Mouse (Mus musculus): ENCODE measurements at regions not wholly inside any gene's neighbourhood (a gene's known extent, or its start where the extent isn't known, plus 50 kb on each side); places are given as distances from the start of the nearest gene placed in this dataset.

- no peaks in the 10 kb centered on the region for H3K4me1 ChIP-seq (replicated peaks; ENCODE audit: insufficient read depth, low read length)
- no peaks in the 10 kb centered on the region for H3K36me3 ChIP-seq (ENCODE audit: insufficient read depth, low read length)
- DNase-seq (ENCODE audit: low spot score) (no peak), ATAC-seq (replicated peaks; ENCODE audit: low FRiP score, low read depth) (no peak)
- no peak for TF ChIP-seq CTCF (IDR thresholded peaks at IDR 0.05; ENCODE audit: low read depth)
- no peaks in the 10 kb centered on the region for H3K27me3 ChIP-seq (ENCODE audit: insufficient read depth, low read length)
- H3K4me2 ChIP-seq (ENCODE audit: low read length) = no peak overlapping the region
- H3K9me3 ChIP-seq (replicated peaks; ENCODE audit: low read length) = no peaks in the 10 kb centered on the region
- H3K9ac ChIP-seq (ENCODE audit: low read depth, low read length) = no peak overlapping the region
- 72% methylated on average over 2 of the region's 2 CpGs for WGBS
- H3K27ac ChIP-seq = no peak overlapping the region
- H3K4me3 ChIP-seq (replicated peaks; ENCODE audit: low read depth, low read length) = no peak overlapping the region
Observed at GRCm38 (mm10) chr3:17325821-17326220, 622.4 kb upstream of the Cypt12 start.

DNA sequence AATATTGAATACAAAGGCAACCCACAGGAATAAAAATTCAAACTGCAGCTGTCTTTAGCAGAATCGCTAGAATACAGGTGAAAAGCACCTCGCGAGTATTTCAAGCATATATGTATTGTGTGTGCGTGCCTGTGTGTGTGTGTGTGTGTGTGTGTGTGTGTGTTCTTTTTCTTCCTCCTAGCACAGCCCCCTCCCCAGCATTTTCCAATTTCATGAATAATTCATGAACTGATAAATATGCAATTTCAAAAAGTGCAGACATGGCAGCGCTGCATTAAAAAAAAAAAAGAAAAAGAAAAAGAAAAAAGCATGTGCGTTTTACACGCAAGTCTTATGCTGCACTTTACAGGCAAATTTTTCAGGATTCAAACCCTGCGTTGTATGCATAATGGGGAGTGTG, 621.9 kb upstream of the Cypt12 start:
- TF ChIP-seq CTCF (IDR thresholded peaks at IDR 0.05; ENCODE audit: low read depth) = no peak
- no peak for DNase-seq (ENCODE audit: low spot score)
- no peak overlapping the region for H3K4me2 ChIP-seq (ENCODE audit: low read length)
- H3K4me3 ChIP-seq (replicated peaks; ENCODE audit: low read depth, low read length) = no peak overlapping the region
- no peaks in the 10 kb centered on the region for H3K4me1 ChIP-seq (replicated peaks; ENCODE audit: insufficient read depth, low read length)
- H3K27me3 ChIP-seq (ENCODE audit: insufficient read depth, low read length) = no peaks in the 10 kb centered on the region
- no peak for ATAC-seq (replicated peaks; ENCODE audit: low FRiP score, low read depth)
- no peak overlapping the region for H3K9ac ChIP-seq (ENCODE audit: low read depth, low read length)
- no peaks in the 10 kb centered on the region for H3K36me3 ChIP-seq (ENCODE audit: insufficient read depth, low read length)
- H3K27ac ChIP-seq = no peak overlapping the region
- 91% methylated on average over 8 of the region's 8 CpGs for WGBS
- no peaks in the 10 kb centered on the region for H3K9me3 ChIP-seq (replicated peaks; ENCODE audit: low read length)

DNA sequence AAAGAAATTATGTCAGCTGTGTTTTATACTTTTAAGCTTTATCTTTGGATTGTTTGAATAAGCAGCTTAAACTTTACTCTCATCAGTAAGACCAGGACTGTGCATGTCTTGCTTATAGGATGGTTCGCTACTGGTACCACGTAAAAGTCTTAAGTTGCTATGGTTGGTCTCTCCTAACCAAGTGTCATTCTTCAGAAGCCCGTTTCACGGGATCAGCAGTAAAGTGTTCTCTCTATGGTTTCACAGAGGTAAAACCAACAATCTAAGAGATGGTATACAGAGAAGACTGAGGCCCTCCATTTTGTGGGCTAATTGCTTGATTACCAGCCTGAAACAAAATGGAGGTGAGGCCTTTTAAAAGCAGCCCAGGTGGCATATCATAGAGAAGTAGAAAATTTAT, 621.4 kb upstream of the Cypt12 start:
- WGBS = 84% methylated on average over 4 of the region's 4 CpGs
- no peak for TF ChIP-seq CTCF (IDR thresholded peaks at IDR 0.05; ENCODE audit: low read depth)
- H3K36me3 ChIP-seq (ENCODE audit: insufficient read depth, low read length) = no peaks in the 10 kb centered on the region
- H3K27ac ChIP-seq = no peak overlapping the region
- ATAC-seq (replicated peaks; ENCODE audit: low FRiP score, low read depth) = no peak
- DNase-seq (ENCODE audit: low spot score) = no peak
- H3K27me3 ChIP-seq (ENCODE audit: insufficient read depth, low read length) = no peaks in the 10 kb centered on the region
- H3K4me3 ChIP-seq (replicated peaks; ENCODE audit: low read depth, low read length) = no peak overlapping the region
- H3K9me3 ChIP-seq (replicated peaks; ENCODE audit: low read length) = no peaks in the 10 kb centered on the region
- no peak overlapping the region for H3K4me2 ChIP-seq (ENCODE audit: low read length)
- H3K4me1 ChIP-seq (replicated peaks; ENCODE audit: insufficient read depth, low read length) = no peaks in the 10 kb centered on the region
- no peak overlapping the region for H3K9ac ChIP-seq (ENCODE audit: low read depth, low read length)

GRCm38 (mm10) chr3:17327706-17328105, 620.5 kb upstream of the Cypt12 start:
- H3K9me3 ChIP-seq (replicated peaks; ENCODE audit: low read length) = no peaks in the 10 kb centered on the region
- no peaks in the 10 kb centered on the region for H3K4me1 ChIP-seq (replicated peaks; ENCODE audit: insufficient read depth, low read length)
- H3K36me3 ChIP-seq (ENCODE audit: insufficient read depth, low read length) = no peaks in the 10 kb centered on the region
- no peak overlapping the region for H3K4me3 ChIP-seq (replicated peaks; ENCODE audit: low read depth, low read length)
- H3K27ac ChIP-seq = no peak overlapping the region
- no peaks in the 10 kb centered on the region for H3K27me3 ChIP-seq (ENCODE audit: insufficient read depth, low read length)
- no peak overlapping the region for H3K9ac ChIP-seq (ENCODE audit: low read depth, low read length)
- no peak overlapping the region for H3K4me2 ChIP-seq (ENCODE audit: low read length)
- DNase-seq (ENCODE audit: low spot score) (no peak), ATAC-seq (replicated peaks; ENCODE audit: low FRiP score, low read depth) (no peak)
- no peak for TF ChIP-seq CTCF (IDR thresholded peaks at IDR 0.05; ENCODE audit: low read depth)
- WGBS = 79% methylated on average over 4 of the region's 4 CpGs

DNA sequence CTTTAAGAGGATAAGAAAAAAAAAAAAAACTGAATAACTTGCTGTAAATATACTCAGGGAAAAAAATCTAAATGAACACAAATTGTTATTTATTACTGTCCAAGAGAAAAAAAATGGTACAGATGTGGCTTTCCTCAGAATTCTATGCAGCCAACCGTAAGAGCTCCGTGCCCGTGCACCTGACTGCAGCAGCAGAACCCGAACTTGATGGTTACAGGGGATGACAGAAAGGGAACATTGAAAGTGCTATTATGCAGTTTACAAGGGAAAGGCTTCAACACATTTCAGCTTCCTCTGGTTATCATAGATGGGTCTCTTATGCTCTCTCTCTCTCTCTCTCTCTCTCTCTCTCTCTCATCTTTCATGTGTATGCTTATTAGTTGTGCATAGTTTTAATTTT, 618.8 kb upstream of the Cypt12 start:
- 82% methylated on average over 4 of the region's 4 CpGs for WGBS
- no peak overlapping the region for H3K27ac ChIP-seq

DNA sequence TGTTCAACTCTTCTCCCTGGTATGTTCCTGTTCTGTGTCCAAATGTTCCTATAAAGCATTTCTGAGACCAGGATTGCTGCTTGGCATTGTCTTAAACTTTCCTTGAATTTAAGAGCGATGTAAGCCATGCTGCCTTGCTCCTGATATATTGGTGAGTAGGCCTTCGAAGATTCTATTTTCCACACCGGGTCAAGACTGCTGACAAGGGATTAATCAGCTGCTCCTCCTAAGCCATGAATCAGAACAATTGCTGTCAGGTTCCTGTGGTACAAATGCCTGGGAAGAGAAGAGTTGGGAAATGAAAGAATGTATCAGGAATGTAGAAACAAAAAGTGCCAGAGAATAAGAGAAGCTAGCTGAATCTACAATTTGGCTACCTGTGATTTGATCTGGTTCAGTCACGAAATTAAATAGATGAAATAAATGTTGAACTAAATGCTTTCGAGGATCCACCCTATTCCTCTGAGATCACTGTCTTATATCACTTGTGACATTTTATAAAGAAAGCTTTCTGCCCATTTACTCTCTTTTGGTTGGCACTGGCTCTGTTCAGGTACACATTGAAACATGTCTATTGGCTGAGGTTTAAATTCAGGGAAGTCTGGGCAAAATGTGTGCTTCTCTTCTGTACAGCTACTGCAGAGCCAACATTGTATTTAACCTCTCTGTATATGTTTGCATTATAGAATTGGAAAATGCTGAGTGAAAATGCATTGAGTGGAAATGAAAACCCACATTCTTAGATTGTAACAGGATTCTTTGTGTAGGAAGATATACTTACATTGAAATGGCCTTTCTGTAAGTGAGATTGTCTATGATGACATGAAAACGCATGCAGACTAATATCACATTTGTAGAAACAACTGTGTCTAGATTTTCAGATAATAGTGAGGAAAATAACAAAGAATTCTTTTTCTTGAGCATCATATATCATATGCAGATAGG, 617.5 kb upstream of the Cypt12 start:
- TF ChIP-seq CTCF (IDR thresholded peaks at IDR 0.05; ENCODE audit: low read depth) = no peak
- WGBS = 61% methylated on average over 6 of the region's 6 CpGs
- Histone ChIP-seq H3K4me3 (replicated peaks; ENCODE audit: low read depth, low read length) (no peak overlapping the region), H3K36me3 (ENCODE audit: insufficient read depth, low read length) (no peaks in the 10 kb centered on the region), H3K4me1 (replicated peaks; ENCODE audit: insufficient read depth, low read length) (no peaks in the 10 kb centered on the region), H3K27ac (no peak overlapping the region), H3K4me2 (ENCODE audit: low read length) (no peak overlapping the region), H3K27me3 (ENCODE audit: insufficient read depth, low read length) (no peaks in the 10 kb centered on the region), H3K9ac (ENCODE audit: low read depth, low read length) (no peak overlapping the region), H3K9me3 (replicated peaks; ENCODE audit: low read length) (no peaks in the 10 kb centered on the region)
- DNase-seq (ENCODE audit: low spot score) (no peak), ATAC-seq (replicated peaks; ENCODE audit: low FRiP score, low read depth) (no peak)

More for the DNA sequence above, 618.8 kb upstream of the Cypt12 start:
- Histone ChIP-seq H3K4me2 (ENCODE audit: low read length) (no peak overlapping the region), H3K36me3 (ENCODE audit: insufficient read depth, low read length) (no peaks in the 10 kb centered on the region), H3K27me3 (ENCODE audit: insufficient read depth, low read length) (no peaks in the 10 kb centered on the region), H3K4me3 (replicated peaks; ENCODE audit: low read depth, low read length) (no peak overlapping the region), H3K9ac (ENCODE audit: low read depth, low read length) (no peak overlapping the region), H3K4me1 (replicated peaks; ENCODE audit: insufficient read depth, low read length) (no peaks in the 10 kb centered on the region), H3K9me3 (replicated peaks; ENCODE audit: low read length) (no peaks in the 10 kb centered on the region)
- TF ChIP-seq CTCF (IDR thresholded peaks at IDR 0.05; ENCODE audit: low read depth) = no peak
- DNase-seq (ENCODE audit: low spot score) (no peak), ATAC-seq (replicated peaks; ENCODE audit: low FRiP score, low read depth) (no peak)

Data from kidney, postnatal 0 days (tissue).